Mouse (Mus musculus): ENCODE measurements around the gene Foxj2. TPM values are rescaled to one million over a fixed set of nuclear protein-coding genes. Genes with fewer than 3 reads are reported as not detected.

The Foxj2 gene
- polyA plus RNA-seq, 1 experiment from 2014 or later, result 6.2 TPM

GRCm38 (mm10) chr6:122786275-122786674 lies 33.4 kb upstream of the Foxj2 start:
- H3K9me3 ChIP-seq (ENCODE audit: control insufficient read depth, low read length), result no peaks in the 10 kb centered on the region
- no peak overlapping the region for H3K9ac ChIP-seq (ENCODE audit: low read length)
- WGBS, result 34% methylated on average over 5 of the region's 5 CpGs
- no peak overlapping the region for H3K4me2 ChIP-seq (ENCODE audit: low read depth, low read length)
- H3K27me3 ChIP-seq (ENCODE audit: control insufficient read depth, insufficient read depth, low read depth, low read length), result no peaks in the 10 kb centered on the region
- no peaks in the 10 kb centered on the region for H3K36me3 ChIP-seq (ENCODE audit: control insufficient read depth, insufficient read depth, low read length)
- no peak overlapping the region for H3K27ac ChIP-seq (ENCODE audit: low read length)
- peaks cover 4% of the 10 kb centered on the region for H3K4me1 ChIP-seq (replicated peaks; ENCODE audit: control insufficient read depth, insufficient read depth, low read length)
- ATAC-seq (ENCODE audit: low read depth), result no peak
- H3K4me3 ChIP-seq (ENCODE audit: low read length), result no peak overlapping the region

GRCm38 (mm10) chr6:122795254-122795935 lies 24.3 kb upstream of the Foxj2 start:
- no peak overlapping the region for H3K27ac ChIP-seq (ENCODE audit: low read length)
- no peak overlapping the region for H3K9ac ChIP-seq (ENCODE audit: low read length)
- H3K4me1 ChIP-seq (replicated peaks; ENCODE audit: control insufficient read depth, insufficient read depth, low read length), result no peaks in the 10 kb centered on the region
- H3K4me3 ChIP-seq (ENCODE audit: low read length), result no peak overlapping the region
- ATAC-seq (ENCODE audit: low read depth), result no peak
- 67% methylated on average over 8 of the region's 8 CpGs for WGBS
- no peaks in the 10 kb centered on the region for H3K27me3 ChIP-seq (ENCODE audit: control insufficient read depth, insufficient read depth, low read depth, low read length)
- no peaks in the 10 kb centered on the region for H3K9me3 ChIP-seq (ENCODE audit: control insufficient read depth, low read length)
- no peaks in the 10 kb centered on the region for H3K36me3 ChIP-seq (ENCODE audit: control insufficient read depth, insufficient read depth, low read length)
- H3K4me2 ChIP-seq (ENCODE audit: low read depth, low read length), result no peak overlapping the region

DNA sequence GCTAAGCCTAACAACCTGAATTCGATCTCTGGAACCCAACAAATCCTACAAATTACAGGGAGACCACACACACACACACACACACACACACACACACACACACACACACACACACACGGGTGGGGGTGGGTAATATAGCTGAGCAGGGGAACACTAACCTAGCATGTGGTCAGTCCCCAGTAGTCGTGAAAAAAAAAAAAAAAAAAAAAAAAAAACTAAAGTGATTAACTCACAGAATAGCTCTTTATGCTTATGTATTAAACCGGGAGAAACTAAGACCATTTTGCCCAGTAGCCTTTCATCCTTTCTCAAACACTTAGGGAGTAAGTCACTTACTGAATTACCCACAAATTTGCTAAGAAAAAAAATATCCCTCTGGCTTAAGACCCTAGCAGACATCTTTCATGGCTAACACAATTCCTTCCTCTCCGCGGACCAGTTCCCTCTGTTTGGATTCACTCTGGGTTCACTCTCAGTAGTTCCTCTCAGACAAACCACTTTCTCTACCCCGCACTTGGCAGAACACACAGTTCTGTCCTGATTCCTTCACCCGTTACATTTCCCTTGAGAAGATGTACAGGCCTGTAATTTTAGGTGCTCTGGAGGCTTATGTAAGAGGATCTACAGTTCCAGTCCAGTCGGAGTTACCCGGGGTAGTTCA lies 18.9 kb upstream of the Foxj2 start:
- peak; percentile 6; the same call in 1 of the 2 replicates for ATAC-seq (ENCODE audit: low read depth)
- no peaks in the 10 kb centered on the region for H3K36me3 ChIP-seq (ENCODE audit: control insufficient read depth, insufficient read depth, low read length)

GRCm38 (mm10) chr6:122801301-122801800 lies 18.4 kb upstream of the Foxj2 start, which contains the start of gene Slc2a3:
Gene Slc2a3 (minus strand): TSS chr6:122801640.
- under 1% methylated on average over 33 of the region's 46 CpGs for WGBS
- Histone ChIP-seq H3K9me3 (ENCODE audit: control insufficient read depth, low read length) (no peaks in the 10 kb centered on the region), H3K27ac (ENCODE audit: low read length) (peak within 1 kb of the TSS; percentile 59), H3K4me2 (ENCODE audit: low read depth, low read length) (peak within 1 kb of the TSS; percentile 98), H3K36me3 (ENCODE audit: control insufficient read depth, insufficient read depth, low read length) (no peaks in the 10 kb centered on the region), H3K27me3 (ENCODE audit: control insufficient read depth, insufficient read depth, low read depth, low read length) (no peaks in the 10 kb centered on the region; the same call in 1 of the 2 replicates), H3K4me3 (ENCODE audit: low read length) (peak within 1 kb of the TSS; percentile 61), H3K4me1 (replicated peaks; ENCODE audit: control insufficient read depth, insufficient read depth, low read length) (peaks cover 10% of the 10 kb centered on the region; the same call in 1 of the 2 replicates), H3K9ac (ENCODE audit: low read length) (peak within 1 kb of the TSS; percentile 79)
- peak; percentile 73 for ATAC-seq (ENCODE audit: low read depth)

More for the DNA sequence above, 18.9 kb upstream of the Foxj2 start:
- H3K4me3 ChIP-seq (ENCODE audit: low read length), result peak overlapping the region; percentile 61
- H3K4me2 ChIP-seq (ENCODE audit: low read depth, low read length), result peak overlapping the region; percentile 98
- H3K27me3 ChIP-seq (ENCODE audit: control insufficient read depth, insufficient read depth, low read depth, low read length), result no peaks in the 10 kb centered on the region; the same call in 1 of the 2 replicates
- H3K9ac ChIP-seq (ENCODE audit: low read length), result peak overlapping the region; percentile 79
- H3K4me1 ChIP-seq (replicated peaks; ENCODE audit: control insufficient read depth, insufficient read depth, low read length), result peaks cover 10% of the 10 kb centered on the region; the same call in 1 of the 2 replicates
- WGBS, result 33% methylated on average over 10 of the region's 10 CpGs
- no peaks in the 10 kb centered on the region for H3K9me3 ChIP-seq (ENCODE audit: control insufficient read depth, low read length)
- peak overlapping the region; percentile 59 for H3K27ac ChIP-seq (ENCODE audit: low read length)

- H3K4me3 ChIP-seq (ENCODE audit: low read length), result peak overlapping the region; percentile 61
- no peaks in the 10 kb centered on the region; the same call in 1 of the 2 replicates for H3K27me3 ChIP-seq (ENCODE audit: control insufficient read depth, insufficient read depth, low read depth, low read length)
- H3K4me1 ChIP-seq (replicated peaks; ENCODE audit: control insufficient read depth, insufficient read depth, low read length), result peaks cover 10% of the 10 kb centered on the region; the same call in 1 of the 2 replicates
- no peaks in the 10 kb centered on the region for H3K9me3 ChIP-seq (ENCODE audit: control insufficient read depth, low read length)
- ATAC-seq (ENCODE audit: low read depth), result peak; percentile 59
- WGBS, result 3% methylated on average over 34 of the region's 34 CpGs
- H3K4me2 ChIP-seq (ENCODE audit: low read depth, low read length), result peak overlapping the region; percentile 98
- H3K36me3 ChIP-seq (ENCODE audit: control insufficient read depth, insufficient read depth, low read length), result no peaks in the 10 kb centered on the region
- H3K27ac ChIP-seq (ENCODE audit: low read length), result no peak overlapping the region
- H3K9ac ChIP-seq (ENCODE audit: low read length), result peak overlapping the region; percentile 79
Observed at GRCm38 (mm10) chr6:122801801-122802514, 17.8 kb upstream of the Foxj2 start.

- no peaks in the 10 kb centered on the region for H3K36me3 ChIP-seq (ENCODE audit: control insufficient read depth, insufficient read depth, low read length)
- H3K4me3 ChIP-seq (ENCODE audit: low read length), result no peak overlapping the region
- H3K27me3 ChIP-seq (ENCODE audit: control insufficient read depth, insufficient read depth, low read depth, low read length), result no peaks in the 10 kb centered on the region; the same call in 1 of the 2 replicates
- ATAC-seq (ENCODE audit: low read depth), result peak; percentile 15; the same call in 1 of the 2 replicates
- no peak overlapping the region for H3K27ac ChIP-seq (ENCODE audit: low read length)
- H3K9ac ChIP-seq (ENCODE audit: low read length), result no peak overlapping the region
- no peak overlapping the region for H3K4me2 ChIP-seq (ENCODE audit: low read depth, low read length)
- peaks cover 10% of the 10 kb centered on the region; the same call in 1 of the 2 replicates for H3K4me1 ChIP-seq (replicated peaks; ENCODE audit: control insufficient read depth, insufficient read depth, low read length)
- H3K9me3 ChIP-seq (ENCODE audit: control insufficient read depth, low read length), result no peaks in the 10 kb centered on the region
- WGBS, result 13% methylated on average over 5 of the region's 5 CpGs
Observed at GRCm38 (mm10) chr6:122804418-122804817, 15.3 kb upstream of the Foxj2 start.

GRCm38 (mm10) chr6:122810022-122810614 lies 9.6 kb upstream of the Foxj2 start:
- H3K9ac ChIP-seq (ENCODE audit: low read length), result peak overlapping the region; percentile 73
- no peaks in the 10 kb centered on the region for H3K27me3 ChIP-seq (ENCODE audit: control insufficient read depth, insufficient read depth, low read depth, low read length)
- H3K36me3 ChIP-seq (ENCODE audit: control insufficient read depth, insufficient read depth, low read length), result no peaks in the 10 kb centered on the region
- H3K4me3 ChIP-seq (ENCODE audit: low read length), result peak overlapping the region; percentile 78
- no peaks in the 10 kb centered on the region for H3K9me3 ChIP-seq (ENCODE audit: control insufficient read depth, low read length)
- ATAC-seq (ENCODE audit: low read depth), result no peak
- H3K27ac ChIP-seq (ENCODE audit: low read length), result peak overlapping the region; percentile 100
- H3K4me2 ChIP-seq (ENCODE audit: low read depth, low read length), result peak overlapping the region; percentile 75
- WGBS, result 1% methylated on average over 11 of the region's 11 CpGs
- peaks cover 9% of the 10 kb centered on the region; the same call in 1 of the 2 replicates for H3K4me1 ChIP-seq (replicated peaks; ENCODE audit: control insufficient read depth, insufficient read depth, low read length)

- peak overlapping the region; percentile 100 for H3K27ac ChIP-seq (ENCODE audit: low read length)
- H3K4me1 ChIP-seq (replicated peaks; ENCODE audit: control insufficient read depth, insufficient read depth, low read length), result peaks cover 9% of the 10 kb centered on the region; the same call in 1 of the 2 replicates
- peak overlapping the region; percentile 81 for H3K9ac ChIP-seq (ENCODE audit: low read length)
- H3K9me3 ChIP-seq (ENCODE audit: control insufficient read depth, low read length), result no peaks in the 10 kb centered on the region
- H3K4me3 ChIP-seq (ENCODE audit: low read length), result peak overlapping the region; percentile 78
- under 1% methylated on average over 30 of the region's 30 CpGs for WGBS
- peak; percentile 99 for ATAC-seq (ENCODE audit: low read depth)
- peak overlapping the region; percentile 75 for H3K4me2 ChIP-seq (ENCODE audit: low read depth, low read length)
- no peaks in the 10 kb centered on the region for H3K27me3 ChIP-seq (ENCODE audit: control insufficient read depth, insufficient read depth, low read depth, low read length)
- H3K36me3 ChIP-seq (ENCODE audit: control insufficient read depth, insufficient read depth, low read length), result no peaks in the 10 kb centered on the region
Observed at GRCm38 (mm10) chr6:122810615-122811279, 9.0 kb upstream of the Foxj2 start.

Measured in lung, embryonic 16.5 days (tissue).